Mouse (Mus musculus): ENCODE measurements around the gene Ero1lb.

GRCm38 (mm10) chr13:12543246-12543645 lies 22.4 kb upstream of the Ero1lb start:
- TF ChIP-seq CTCF (IDR thresholded peaks at IDR 0.05; ENCODE audit: borderline replicate concordance, insufficient read depth, low read depth, low read length) (no peak), POLR2A (IDR thresholded peaks at IDR 0.05; ENCODE audit: borderline replicate concordance, insufficient read depth, low read length) (no peak)

All from cerebellum, adult 2 months (tissue).